Mouse (Mus musculus) testis, adult 2 months (tissue): ENCODE measurements around the gene Tmem209.

Experiments
- CTCF ChIP-seq: fragments of 200-500 bp; IDR thresholded peaks from 2 replicates; pipeline ENCODE4 v1.5.1; 2012; ENCODE audit warnings: low read depth, mild to moderate bottlenecking, inconsistent platforms, low read length, moderate library complexity; ENCODE audit not compliant: control insufficient read depth, insufficient read depth, insufficient replicate concordance
- POLR2A ChIP-seq: fragments of 200-500 bp; IDR thresholded peaks from 2 replicates; pipeline ENCODE4 v1.6.1; 2012; ENCODE audit warnings: low read depth, mild to moderate bottlenecking, inconsistent platforms, low read length, moderate library complexity; ENCODE audit not compliant: control insufficient read depth

GRCm38 (mm10) chr6:30436476-30436875, 73.1 kb downstream of the Tmem209 start:
- no peak for TF ChIP-seq CTCF
- TF ChIP-seq POLR2A = no peak
